Mouse (Mus musculus) CD4-positive naive resting alpha-beta T cell, adult 76 days (primary cell): ENCODE measurements around the gene Lef1. TPM values are rescaled to one million over a fixed set of nuclear protein-coding genes. Genes with fewer than 3 reads are reported as not detected.

Experiments
- total RNA-seq: library from RNA; stranded (reverse); gene quantifications from one replicate; pipeline ENCODE4 v1.2.4, GENCODE M21; 2023

The Lef1 gene
- 898 TPM for total RNA-seq

DNA sequence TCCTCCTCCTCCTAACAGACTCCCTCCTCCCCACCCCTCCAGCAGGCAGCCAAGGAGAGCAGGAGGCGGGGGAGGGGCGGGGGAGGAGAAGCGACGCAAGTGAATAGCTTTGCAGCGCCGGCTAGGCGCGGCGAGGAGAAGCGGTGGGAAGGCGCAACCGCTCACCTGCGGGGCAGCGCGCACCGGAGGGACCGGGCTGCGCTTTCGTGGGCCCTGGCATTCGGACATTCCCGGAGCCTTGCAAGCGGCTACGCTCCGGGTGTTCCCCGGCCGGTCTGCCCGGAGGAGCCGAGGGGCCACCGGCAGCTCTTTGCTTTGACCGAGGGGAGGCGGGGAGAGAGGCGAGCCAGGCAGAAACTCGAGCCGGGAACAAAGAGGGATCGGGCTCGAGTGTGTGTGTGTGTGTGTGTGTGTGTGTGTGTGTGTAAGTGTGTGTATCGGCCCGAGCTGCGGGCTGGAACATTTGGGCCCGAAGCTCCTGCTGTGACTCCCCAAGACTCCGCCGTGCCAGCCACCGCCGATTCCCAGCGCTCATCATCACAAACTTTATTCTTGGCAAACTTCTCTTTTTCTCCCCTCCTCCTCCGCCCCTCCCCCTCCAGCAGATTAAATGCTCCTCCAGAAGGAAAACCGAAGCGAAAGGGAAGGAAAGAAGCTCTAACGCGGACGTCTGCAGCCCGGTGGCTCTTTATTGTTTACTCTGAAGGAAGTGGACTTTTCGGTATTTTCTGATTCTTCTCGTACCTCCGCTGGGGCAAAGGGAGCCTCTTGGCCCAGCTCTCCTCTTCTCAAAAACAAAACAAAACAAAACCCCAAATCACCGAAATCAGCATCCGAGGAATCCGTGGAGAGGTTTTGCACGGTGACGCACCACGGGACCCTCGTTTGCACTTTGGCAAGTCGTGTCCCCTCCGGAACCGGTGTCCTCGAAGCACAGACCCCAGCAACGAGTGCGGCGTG lies at the start of gene Lef1:
Gene Lef1, plus strand, starts transcription at position 281 of the 960 bp plus-strand sequence.

DNA sequence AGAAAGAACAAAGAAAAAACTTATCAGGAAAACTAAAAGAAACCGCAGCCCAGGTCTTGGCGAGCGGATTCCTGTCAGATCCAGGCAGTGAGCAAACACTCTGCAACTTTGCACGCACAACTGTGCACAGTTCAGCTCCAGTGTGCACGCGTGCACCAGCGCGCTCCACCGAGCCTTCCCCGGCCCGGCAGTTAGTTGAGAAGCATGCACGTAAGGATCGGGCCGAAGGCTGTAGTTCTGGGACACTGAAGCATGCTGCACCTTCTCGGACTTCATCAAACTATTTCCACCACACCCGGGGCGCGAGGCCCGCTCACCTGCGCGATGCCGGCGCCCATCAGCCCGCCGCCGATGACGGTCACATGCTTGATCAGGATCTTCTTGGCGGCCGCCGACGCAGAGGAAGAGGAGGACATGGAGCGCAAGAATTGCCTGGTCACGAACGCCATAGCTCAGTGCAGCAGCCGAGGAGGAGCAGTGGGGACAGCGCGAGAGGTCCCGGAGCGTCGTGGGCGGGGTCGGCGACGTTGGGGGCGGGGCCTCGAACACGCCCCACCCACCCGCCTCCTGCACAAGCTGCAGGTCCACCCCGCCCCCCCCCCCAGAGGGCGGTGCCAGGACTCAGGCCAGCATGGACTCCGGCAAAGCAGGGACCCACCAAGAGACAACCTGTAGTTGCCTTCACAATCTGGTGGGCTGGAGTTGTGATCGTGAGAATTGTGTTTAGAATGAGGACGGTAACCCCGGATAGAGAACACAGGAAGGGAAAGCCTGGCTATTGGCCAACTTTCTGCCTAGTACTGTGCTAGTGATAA lies 161.5 kb downstream of the Lef1 start, which contains the start of gene Hadh:
Gene Hadh, minus strand, starts transcription at position 543 of the 815 bp plus-strand sequence.

Other genes with a start within 250 kb of the Lef1 start
- gene Hadh, start 161.6 kb downstream of the Lef1 start, total RNA-seq: 23.7 TPM
- gene Cyp2u1, start 192.8 kb downstream of the Lef1 start, total RNA-seq: 0.56 TPM